ENCODE assay signal across 10 mouse cellular contexts in the genomic region with DNA sequence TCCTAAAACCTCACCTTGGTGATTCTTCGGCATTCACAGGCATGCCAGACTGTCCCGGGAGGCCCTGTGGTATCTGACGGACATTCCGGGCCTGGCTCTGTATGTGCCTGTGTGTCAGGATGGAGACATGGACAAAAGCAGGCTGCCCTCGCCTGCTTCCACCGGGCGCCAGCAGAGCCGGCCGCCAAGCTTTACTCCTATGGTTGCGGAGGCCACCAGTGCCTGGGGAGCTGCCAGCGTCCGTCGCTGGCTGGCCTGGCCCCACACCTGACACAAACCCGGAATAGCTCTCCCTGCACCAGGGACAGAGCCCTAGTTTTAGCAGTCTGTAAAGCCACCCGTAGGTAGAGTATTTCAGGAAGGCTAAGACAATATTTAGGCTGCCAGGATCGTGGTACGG. TPM values are rescaled to one million over a fixed set of nuclear protein-coding genes. Genes with fewer than 3 reads are reported as not detected.
DNase-seq lines count a peak whose midpoint lies in the region; ATAC-seq lines count a peak whose summit lies in the region.
"Had no signal": no experiment of that assay in that cellular context is flagged by ENCODE, and none has a peak within 500 bp of the region (broad histone marks: within the 10 kb centered on the region; RNA-seq: fewer than 3 reads in every experiment).

No protein-coding gene starts in this region.

- no peak for ATAC-seq in forebrain, embryonic 14.5 days
- no peak for ATAC-seq in forebrain, embryonic 12.5 days (ENCODE audit: low FRiP score)
- no peak for ATAC-seq in intestine, embryonic 15.5 days
- no peak for ATAC-seq in monocyte, adult 5-6 weeks (replicated peaks; ENCODE audit: insufficient number of reproducible peaks, low FRiP score, low TSS enrichment, poor library complexity, severe bottlenecking)
- ATAC-seq in neural tube, embryonic 15.5 days (ENCODE audit: low FRiP score) = no peak

- 0 out of 2 replicates have a peak overlapping the region, but pooled peaks have one; percentile 5 for H3K9ac ChIP-seq in forebrain, embryonic 14.5 days (ENCODE audit: low read length)
- no peak overlapping the region for H3K9ac ChIP-seq in forebrain, embryonic 12.5 days
- H3K9ac ChIP-seq in intestine, embryonic 15.5 days = no peak overlapping the region; the same call in 1 of the 2 replicates
- H3K9ac ChIP-seq in neural tube, embryonic 15.5 days (replicated peaks) = no peak overlapping the region
- H3K9ac ChIP-seq: hindbrain, embryonic 14.5 days had no signal

- H3K27me3 ChIP-seq in forebrain, embryonic 14.5 days (replicated peaks; ENCODE audit: control insufficient read depth, insufficient read depth, low read length) = no peaks in the 10 kb centered on the region
- no peaks in the 10 kb centered on the region; the same call in 1 of the 2 replicates for H3K27me3 ChIP-seq in forebrain, embryonic 12.5 days
- H3K27me3 ChIP-seq in intestine, embryonic 15.5 days (replicated peaks) = no peaks in the 10 kb centered on the region
- H3K27me3 ChIP-seq in neural tube, embryonic 15.5 days (replicated peaks) = no peaks in the 10 kb centered on the region

- H3K4me3 ChIP-seq in forebrain, embryonic 14.5 days (ENCODE audit: low read depth, low read length) = no peak overlapping the region
- H3K4me3 ChIP-seq in forebrain, embryonic 12.5 days (replicated peaks) = no peak overlapping the region
- 0 out of 2 replicates have a peak overlapping the region, but pooled peaks have one; percentile 3 for H3K4me3 ChIP-seq in intestine, embryonic 15.5 days (replicated peaks)
- H3K4me3 ChIP-seq in neural tube, embryonic 15.5 days (replicated peaks) = no peak overlapping the region
- H3K4me3 ChIP-seq: layer of hippocampus, adult 2 months had no signal

- DNase-seq in forebrain, embryonic 14.5 days (ENCODE audit: low spot score) = no peak
- DNase-seq in cerebellum, adult 18-20 months = peak; percentile 81 to 82
- DNase-seq in heart, adult 18-20 months = peak; percentile 63 to 83
- DNase-seq in left cerebral cortex, adult 8-10 months (ENCODE audit: low spot score in 2 of 2) = no peak

- no peaks in the 10 kb centered on the region for H3K9me3 ChIP-seq in forebrain, embryonic 14.5 days (replicated peaks; ENCODE audit: control insufficient read depth, low read length)
- H3K9me3 ChIP-seq in forebrain, embryonic 12.5 days = no peaks in the 10 kb centered on the region
- H3K9me3 ChIP-seq in intestine, embryonic 15.5 days = no peaks in the 10 kb centered on the region
- no peaks in the 10 kb centered on the region for H3K9me3 ChIP-seq in neural tube, embryonic 15.5 days (replicated peaks)

- H3K36me3 ChIP-seq in forebrain, embryonic 14.5 days (ENCODE audit: control insufficient read depth, insufficient read depth, low read length) = no peaks in the 10 kb centered on the region
- no peaks in the 10 kb centered on the region for H3K36me3 ChIP-seq in forebrain, embryonic 12.5 days (replicated peaks)
- no peaks in the 10 kb centered on the region for H3K36me3 ChIP-seq in intestine, embryonic 15.5 days
- H3K36me3 ChIP-seq in neural tube, embryonic 15.5 days = no peaks in the 10 kb centered on the region

- no peak overlapping the region for H3K27ac ChIP-seq in forebrain, embryonic 14.5 days (ENCODE audit: low read depth, low read length)
- no peak overlapping the region for H3K27ac ChIP-seq in forebrain, embryonic 12.5 days
- peak overlapping the region; percentile 74; the same call in 1 of the 2 replicates for H3K27ac ChIP-seq in intestine, embryonic 15.5 days
- H3K27ac ChIP-seq in neural tube, embryonic 15.5 days (replicated peaks) = no peak overlapping the region
- H3K27ac ChIP-seq: hindbrain, embryonic 14.5 days; layer of hippocampus, adult 2 months had no signal

- H3K4me1 ChIP-seq in forebrain, embryonic 14.5 days (ENCODE audit: control insufficient read depth, insufficient read depth, low read length) = no peaks in the 10 kb centered on the region
- peaks cover 4% of the 10 kb centered on the region; the same call in 1 of the 2 replicates for H3K4me1 ChIP-seq in forebrain, embryonic 12.5 days
- peaks cover 38% of the 10 kb centered on the region for H3K4me1 ChIP-seq in intestine, embryonic 15.5 days (replicated peaks)
- H3K4me1 ChIP-seq in neural tube, embryonic 15.5 days = peaks cover 19% of the 10 kb centered on the region

- H3K4me2 ChIP-seq in forebrain, embryonic 14.5 days (ENCODE audit: low read length) = no peak overlapping the region
- H3K4me2 ChIP-seq in forebrain, embryonic 12.5 days = no peak overlapping the region
- 0 out of 2 replicates have a peak overlapping the region, but pooled peaks have one; percentile 38 for H3K4me2 ChIP-seq in intestine, embryonic 15.5 days (replicated peaks)
- no peak overlapping the region for H3K4me2 ChIP-seq in neural tube, embryonic 15.5 days
- H3K4me2 ChIP-seq: hindbrain, embryonic 14.5 days had no signal

- 74% methylated on average over 17 of the region's 17 CpGs for WGBS in forebrain, embryonic 14.5 days
- 79% methylated on average over 17 of the region's 17 CpGs for WGBS in forebrain, embryonic 12.5 days
- 81% methylated on average over 17 of the region's 17 CpGs for WGBS in intestine, embryonic 15.5 days
- WGBS in neural tube, embryonic 15.5 days = 67% methylated on average over 17 of the region's 17 CpGs

RNA-seq across cellular contexts. Expression of a gene that starts 1.5 kb away (rescaled TPM):
- polyA plus RNA-seq in forebrain, embryonic 14.5 days (2014; fragmentation: Nextera tagmentation; extraction: Ambion mirVana) = 52.2 and 57.1 TPM in 2 replicates
- 82.4 and 83.0 TPM in 2 replicates for polyA plus RNA-seq in forebrain, embryonic 12.5 days (2016; fragmentation: Nextera tagmentation; extraction: Ambion mirVana)
- total RNA-seq in heart, adult 18-20 months (2021) = 10 to 100 TPM; 81.3 to 95.3 TPM
- polyA plus RNA-seq in intestine, embryonic 15.5 days (2015; fragmentation: Nextera tagmentation; extraction: Ambion mirVana) = 63.7 and 67.0 TPM in 2 replicates
- total RNA-seq in left cerebral cortex, adult 8-10 months (2022) = 10 to 100 TPM; 60.1 to 66.2 (median 60.8) TPM
- not detected in 3 replicates for total RNA-seq in monocyte, adult 5-6 weeks (2017)
- polyA plus RNA-seq in neural tube, embryonic 15.5 days (2015; fragmentation: Nextera tagmentation; extraction: Ambion mirVana) = 60.3 and 69.0 TPM in 2 replicates

RNA-seq across cellular contexts. Expression of a gene that starts 38.1 kb away (rescaled TPM):
- polyA plus RNA-seq in forebrain, embryonic 14.5 days (2014; fragmentation: Nextera tagmentation; extraction: Ambion mirVana) = 10.9 and 14.3 TPM in 2 replicates
- 24.4 and 24.6 TPM in 2 replicates for polyA plus RNA-seq in forebrain, embryonic 12.5 days (2016; fragmentation: Nextera tagmentation; extraction: Ambion mirVana)
- under 1 TPM; 0.45 to 0.95 TPM for total RNA-seq in heart, adult 18-20 months (2021)
- 5.3 and 5.4 TPM in 2 replicates for polyA plus RNA-seq in intestine, embryonic 15.5 days (2015; fragmentation: Nextera tagmentation; extraction: Ambion mirVana)
- 100 to 1,000 TPM; 254 to 259 (median 256) TPM for total RNA-seq in left cerebral cortex, adult 8-10 months (2022)
- total RNA-seq in monocyte, adult 5-6 weeks (2017) = not detected in 3 replicates
- 29.5 and 33.2 TPM in 2 replicates for polyA plus RNA-seq in neural tube, embryonic 15.5 days (2015; fragmentation: Nextera tagmentation; extraction: Ambion mirVana)

Comparison
In these comparisons a context has a peak if more than half of its experiments do, and no peak if none do; other contexts are left out.
1. DNase-seq: peak in cerebellum, adult 18-20 months (2 of 2) and heart, adult 18-20 months (2 of 2); none in forebrain, embryonic 14.5 days (single experiment) and left cerebral cortex, adult 8-10 months (0 of 2).